Mouse (Mus musculus) gastrocnemius, adult 18-20 months (tissue): ENCODE results near the gene Pigyl. TPM values are rescaled to one million over a fixed set of nuclear protein-coding genes. Genes with fewer than 3 reads are reported as not detected.

Experiments used
- DNase-seq: peaks from one replicate; pipeline ENCODE4 v3.0.0; 2021; ENCODE audit warnings: low spot score
- microRNA-seq: library from miRNA; unstranded; fragments of <30 nt; microRNA quantifications from one replicate; pipeline ENCODE4 v1.2.0, GENCODE M21; 2021
- total RNA-seq, 2 experiments: library from RNA; stranded (reverse); gene quantifications; 2 replicates each; pipeline ENCODE4 v1.2.3; 2021

Gene Pigyl
- total RNA-seq, 2 experiments from 2014 or later, result 33.4 to 36.9 TPM

GRCm38 (mm10) chr9:22172318-22172717 is 15.7 kb downstream of the Pigyl start:
- DNase-seq, result no peak

DNA sequence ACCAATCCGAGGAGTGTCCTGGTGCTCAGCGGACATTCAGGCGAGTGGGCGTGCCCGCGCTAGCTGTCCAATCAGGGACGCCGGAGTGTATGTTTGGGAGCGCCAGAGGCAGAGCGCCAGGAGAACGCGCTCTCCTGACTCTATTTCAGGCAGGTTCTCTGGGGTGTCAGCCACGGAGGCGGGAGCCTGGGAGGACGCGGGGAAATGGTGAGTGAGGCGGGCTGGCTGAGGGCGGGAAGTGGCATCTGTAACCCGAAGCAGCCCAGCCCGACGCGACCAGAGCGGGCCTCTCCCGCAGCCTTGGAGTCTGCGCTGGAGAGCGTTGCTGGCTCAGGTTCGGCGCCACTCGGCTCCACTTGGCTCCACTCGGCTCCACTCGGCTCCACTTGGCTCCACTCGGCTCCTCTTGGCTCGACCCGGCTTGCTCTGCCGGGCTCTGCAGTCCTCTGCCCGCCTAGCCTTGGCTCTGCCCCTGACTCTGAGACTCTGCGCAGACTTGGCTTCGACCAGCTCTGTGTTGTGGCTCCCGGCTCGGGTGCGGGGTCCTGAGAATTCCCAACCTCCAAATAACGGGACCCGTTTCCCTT is 31.5 kb downstream of the Pigyl start, which contains the start of gene Zfp872:
Zfp872 (plus strand) TSS at position 66 of the 587 bp plus-strand sequence.
- no peak for DNase-seq

DNA sequence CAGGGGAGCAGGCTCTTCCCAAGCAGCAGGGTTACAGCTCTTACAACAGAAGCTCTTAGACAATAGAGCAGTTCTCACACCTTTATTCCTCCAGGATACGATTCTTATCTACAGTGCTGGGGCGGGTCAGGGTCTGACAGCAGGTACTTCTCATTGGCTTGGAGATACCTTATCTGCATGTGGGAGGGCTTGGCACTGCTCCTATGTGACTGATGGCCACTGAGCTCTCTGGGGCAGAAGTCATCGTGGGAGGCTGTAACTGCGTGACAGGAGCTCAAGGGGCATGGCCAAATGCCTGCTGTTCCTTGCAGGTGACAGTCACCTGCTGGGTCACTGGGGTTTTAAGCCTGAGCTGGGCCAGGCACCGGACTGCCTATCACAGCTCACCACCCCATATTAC is 39.8 kb downstream of the Pigyl start:
- DNase-seq, result no peak

Small RNA genes lying within 50 kb of the gene (microRNA-seq; reads per million reads assigned to microRNA genes)
- gene Mir7084, result not detected

Other genes starting within 250 kb of the Pigyl start
- 1 to 10 TPM; 1.9 to 4.3 TPM for gene Rab3d, start 238.7 kb upstream of the Pigyl start, total RNA-seq
- under 1 TPM; 0.71 to 0.85 TPM for gene Ccdc159, start 229.4 kb upstream of the Pigyl start, total RNA-seq
- 10 to 100 TPM; 10.5 to 13.8 TPM for gene Tmem205, start 229.3 kb upstream of the Pigyl start, total RNA-seq
- gene Plppr2, start 219.8 kb upstream of the Pigyl start, total RNA-seq, result under 1 TPM; 0.50 to 0.81 TPM
- 1 to 10 TPM; 2.1 to 2.3 TPM for gene Swsap1, start 201.1 kb upstream of the Pigyl start, total RNA-seq
- under 1 TPM in 1 of 2 experiments, not detected in 1; 0.21 TPM for gene Epor, start 193.3 kb upstream of the Pigyl start, total RNA-seq
- gene Rgl3, start 167.4 kb upstream of the Pigyl start, total RNA-seq, result under 1 TPM; 0.39 to 0.55 TPM
- gene Ccdc151, start 154.2 kb upstream of the Pigyl start, total RNA-seq, result not detected
- 10 to 100 TPM; 24.4 to 27.9 TPM for gene Prkcsh, start 154.0 kb upstream of the Pigyl start, total RNA-seq
- under 1 TPM in 1 of 2 experiments, not detected in 1; 0.24 TPM for gene Elavl3, start 104.8 kb upstream of the Pigyl start, total RNA-seq
- gene Gm49318, start 85.6 kb upstream of the Pigyl start, total RNA-seq, result not detected
- 1 to 10 TPM; 3.2 to 3.7 TPM for gene Zfp653, start 85.5 kb upstream of the Pigyl start, total RNA-seq
- gene Ecsit, start 71.4 kb upstream of the Pigyl start, total RNA-seq, result 10 to 100 TPM; 89.2 to 92.1 TPM
- gene Cnn1, start 57.6 kb upstream of the Pigyl start, total RNA-seq, result 1 to 10 TPM; 3.1 to 6.5 TPM
- 10 to 100 TPM; 37.9 to 39.1 TPM for gene Elof1, start 39.7 kb upstream of the Pigyl start, total RNA-seq
- 1 to 10 TPM in 1 of 2 experiments, under 1 TPM in 1; 0.94 to 2.3 TPM for gene Acp5, start 21.1 kb upstream of the Pigyl start, total RNA-seq
- not detected for gene Zfp872, start 31.2 kb downstream of the Pigyl start, total RNA-seq
- gene Zfp809, start 68.9 kb downstream of the Pigyl start, total RNA-seq, result 1 to 10 TPM; 6.1 to 6.3 TPM
- not detected for gene Zfp599, start 103.0 kb downstream of the Pigyl start, total RNA-seq
- gene Zfp810, start 150.8 kb downstream of the Pigyl start, total RNA-seq, result under 1 TPM; 0.34 to 0.36 TPM
- gene Anln, start 232.3 kb downstream of the Pigyl start, total RNA-seq, result 1 to 10 TPM; 1.3 TPM